Mouse (Mus musculus): ENCODE data around the gene St7. TPM values are rescaled to one million over a fixed set of nuclear protein-coding genes. Genes with fewer than 3 reads are reported as not detected.

The St7 gene
- polyA plus RNA-seq, 1 experiment from 2014 or later = 49.0 TPM

GRCm38 (mm10) chr6:17772514-17772913 lies 79.8 kb downstream of the St7 start:
- Histone ChIP-seq H3K9ac (no peak overlapping the region), H3K4me2 (replicated peaks) (no peak overlapping the region), H3K36me3 (no peaks in the 10 kb centered on the region), H3K4me1 (peaks cover 8% of the 10 kb centered on the region), H3K9me3 (no peaks in the 10 kb centered on the region), H3K4me3 (no peak overlapping the region), H3K27me3 (replicated peaks) (no peaks in the 10 kb centered on the region), H3K27ac (no peak overlapping the region)
- no peak for ATAC-seq (ENCODE audit: low FRiP score, low read depth)
- WGBS = 83% methylated on average over 3 of the region's 3 CpGs

- Histone ChIP-seq H3K4me3 (no peak overlapping the region), H3K9ac (no peak overlapping the region), H3K27ac (no peak overlapping the region), H3K9me3 (no peaks in the 10 kb centered on the region), H3K27me3 (replicated peaks) (no peaks in the 10 kb centered on the region), H3K36me3 (no peaks in the 10 kb centered on the region), H3K4me1 (no peaks in the 10 kb centered on the region), H3K4me2 (replicated peaks) (no peak overlapping the region)
- ATAC-seq (ENCODE audit: low FRiP score, low read depth) = no peak
- WGBS = 77% methylated on average over 7 of the region's 7 CpGs
Observed at GRCm38 (mm10) chr6:17776041-17776440, 83.3 kb downstream of the St7 start.

- no peaks in the 10 kb centered on the region for H3K36me3 ChIP-seq
- ATAC-seq (ENCODE audit: low FRiP score, low read depth) = no peak
- WGBS = 94% methylated on average over 6 of the region's 6 CpGs
Observed at GRCm38 (mm10) chr6:17777018-17777799, 84.5 kb downstream of the St7 start.

GRCm38 (mm10) chr6:17778648-17779202 lies 86.0 kb downstream of the St7 start:
- Histone ChIP-seq H3K9me3 (no peaks in the 10 kb centered on the region), H3K4me1 (0 out of 2 replicates have a peak, but pooled peaks cover 2% of the 10 kb centered on the region), H3K36me3 (no peaks in the 10 kb centered on the region), H3K4me2 (replicated peaks) (no peak overlapping the region), H3K27ac (no peak overlapping the region), H3K4me3 (no peak overlapping the region), H3K9ac (no peak overlapping the region), H3K27me3 (replicated peaks) (no peaks in the 10 kb centered on the region)
- WGBS = 96% methylated on average over 3 of the region's 3 CpGs
- no peak for ATAC-seq (ENCODE audit: low FRiP score, low read depth)

More at GRCm38 (mm10) chr6:17777018-17777799, 84.5 kb downstream of the St7 start:
- Histone ChIP-seq H3K27me3 (replicated peaks) (no peaks in the 10 kb centered on the region), H3K27ac (no peak overlapping the region), H3K4me2 (replicated peaks) (no peak overlapping the region), H3K4me1 (no peaks in the 10 kb centered on the region), H3K9me3 (no peaks in the 10 kb centered on the region), H3K9ac (no peak overlapping the region), H3K4me3 (no peak overlapping the region)

GRCm38 (mm10) chr6:17783511-17783910 lies 90.8 kb downstream of the St7 start:
- Histone ChIP-seq H3K36me3 (no peaks in the 10 kb centered on the region), H3K9me3 (no peaks in the 10 kb centered on the region), H3K9ac (no peak overlapping the region), H3K4me2 (replicated peaks) (no peak overlapping the region), H3K4me1 (0 out of 2 replicates have a peak, but pooled peaks cover 3% of the 10 kb centered on the region), H3K27ac (no peak overlapping the region), H3K27me3 (replicated peaks) (no peaks in the 10 kb centered on the region), H3K4me3 (no peak overlapping the region)
- no peak for ATAC-seq (ENCODE audit: low FRiP score, low read depth)
- 88% methylated on average over 1 of the region's 1 CpGs for WGBS

GRCm38 (mm10) chr6:17784523-17784922 lies 91.8 kb downstream of the St7 start:
- no peak overlapping the region for H3K27ac ChIP-seq
- 0 out of 2 replicates have a peak, but pooled peaks cover 3% of the 10 kb centered on the region for H3K4me1 ChIP-seq
- no peaks in the 10 kb centered on the region for H3K27me3 ChIP-seq (replicated peaks)
- no peak overlapping the region for H3K4me3 ChIP-seq
- H3K9ac ChIP-seq = no peak overlapping the region
- H3K4me2 ChIP-seq (replicated peaks) = no peak overlapping the region
- H3K9me3 ChIP-seq = no peaks in the 10 kb centered on the region
- no peaks in the 10 kb centered on the region for H3K36me3 ChIP-seq
- 87% methylated on average over 5 of the region's 5 CpGs for WGBS
- no peak for ATAC-seq (ENCODE audit: low FRiP score, low read depth)

GRCm38 (mm10) chr6:17785248-17785647 lies 92.5 kb downstream of the St7 start:
- H3K36me3 ChIP-seq = no peaks in the 10 kb centered on the region
- no peak overlapping the region for H3K4me2 ChIP-seq (replicated peaks)
- no peak for ATAC-seq (ENCODE audit: low FRiP score, low read depth)
- H3K4me3 ChIP-seq = no peak overlapping the region
- H3K27ac ChIP-seq = no peak overlapping the region
- H3K9ac ChIP-seq = no peak overlapping the region
- WGBS = 80% methylated on average over 2 of the region's 2 CpGs
- no peaks in the 10 kb centered on the region for H3K27me3 ChIP-seq (replicated peaks)
- H3K4me1 ChIP-seq = 0 out of 2 replicates have a peak, but pooled peaks cover 3% of the 10 kb centered on the region
- H3K9me3 ChIP-seq = no peaks in the 10 kb centered on the region

- no peak for ATAC-seq (ENCODE audit: low FRiP score, low read depth)
- Histone ChIP-seq H3K36me3 (no peaks in the 10 kb centered on the region), H3K27me3 (replicated peaks) (no peaks in the 10 kb centered on the region), H3K4me2 (replicated peaks) (no peak overlapping the region), H3K4me1 (0 out of 2 replicates have a peak, but pooled peaks cover 3% of the 10 kb centered on the region), H3K27ac (no peak overlapping the region), H3K9me3 (no peaks in the 10 kb centered on the region), H3K9ac (no peak overlapping the region), H3K4me3 (no peak overlapping the region)
- WGBS = 85% methylated on average over 1 of the region's 1 CpGs
Observed at GRCm38 (mm10) chr6:17787810-17788209, 95.1 kb downstream of the St7 start.

GRCm38 (mm10) chr6:17790251-17790650 lies 97.5 kb downstream of the St7 start:
- H3K9ac ChIP-seq = no peak overlapping the region
- H3K9me3 ChIP-seq = no peaks in the 10 kb centered on the region
- H3K4me1 ChIP-seq = no peaks in the 10 kb centered on the region
- H3K4me3 ChIP-seq = no peak overlapping the region
- no peak for ATAC-seq (ENCODE audit: low FRiP score, low read depth)
- no peaks in the 10 kb centered on the region for H3K27me3 ChIP-seq (replicated peaks)
- no peaks in the 10 kb centered on the region for H3K36me3 ChIP-seq
- H3K4me2 ChIP-seq (replicated peaks) = no peak overlapping the region
- H3K27ac ChIP-seq = no peak overlapping the region
- WGBS = 41% methylated on average over 1 of the region's 1 CpGs

- peaks cover 17% of the 10 kb centered on the region for H3K4me1 ChIP-seq
- H3K9ac ChIP-seq = no peak overlapping the region
- H3K4me3 ChIP-seq = no peak overlapping the region
- no peak overlapping the region for H3K4me2 ChIP-seq (replicated peaks)
- no peak overlapping the region for H3K27ac ChIP-seq
- no peaks in the 10 kb centered on the region for H3K27me3 ChIP-seq (replicated peaks)
- ATAC-seq (ENCODE audit: low FRiP score, low read depth) = no peak
- WGBS = 86% methylated on average over 3 of the region's 3 CpGs
- no peaks in the 10 kb centered on the region for H3K36me3 ChIP-seq
- H3K9me3 ChIP-seq = no peaks in the 10 kb centered on the region
Observed at GRCm38 (mm10) chr6:17793471-17793870, 100.7 kb downstream of the St7 start.

- H3K27me3 ChIP-seq (replicated peaks) = no peaks in the 10 kb centered on the region
- no peaks in the 10 kb centered on the region for H3K9me3 ChIP-seq
- H3K4me2 ChIP-seq (replicated peaks) = peak overlapping the region; percentile 18; the same call in 1 of the 2 replicates
- peak overlapping the region; percentile 67; the same call in 1 of the 2 replicates for H3K27ac ChIP-seq
- H3K9ac ChIP-seq = no peak overlapping the region
- H3K4me1 ChIP-seq = peaks cover 17% of the 10 kb centered on the region
- ATAC-seq (ENCODE audit: low FRiP score, low read depth) = peak; percentile 97
- no peaks in the 10 kb centered on the region for H3K36me3 ChIP-seq
- WGBS = 26% methylated on average over 5 of the region's 5 CpGs
- H3K4me3 ChIP-seq = no peak overlapping the region
Observed at GRCm38 (mm10) chr6:17797271-17797713, 104.6 kb downstream of the St7 start.

GRCm38 (mm10) chr6:17800694-17801093 lies 108.0 kb downstream of the St7 start:
- Histone ChIP-seq H3K4me1 (peaks cover 17% of the 10 kb centered on the region), H3K36me3 (no peaks in the 10 kb centered on the region), H3K9ac (no peak overlapping the region), H3K9me3 (no peaks in the 10 kb centered on the region), H3K4me3 (no peak overlapping the region), H3K27ac (no peak overlapping the region), H3K27me3 (replicated peaks) (no peaks in the 10 kb centered on the region), H3K4me2 (replicated peaks) (no peak overlapping the region)
- WGBS = 75% methylated on average over 5 of the region's 5 CpGs
- ATAC-seq (ENCODE audit: low FRiP score, low read depth) = no peak
